Mouse (Mus musculus): ENCODE measurements around the gene 1700088E04Rik.

- TF ChIP-seq GATA1 (IDR thresholded peaks at IDR 0.05; ENCODE audit: borderline replicate concordance, low read length) (no peak), FLI1 (IDR thresholded peaks at IDR 0.05; ENCODE audit: low read length) (no peak)
These were observed 23.2 kb upstream of the 1700088E04Rik start for GRCm38 (mm10) chr15:79164251-79164650.

All from megakaryocyte, embryonic 14.5 days (primary cell).